Mouse (Mus musculus) left cerebral cortex, postnatal 10 days (tissue): ENCODE data around the gene Zfp740. TPM values are rescaled to one million over a fixed set of nuclear protein-coding genes. Genes with fewer than 3 reads are reported as not detected.
A peak's percentile ranks its signal among the peaks of the same experiment; 100 is the strongest.
"Not testable (repeated sequence)": the region's sequence is repeated elsewhere in the genome, so short reads cannot be mapped to it uniquely, and the experiment has no call there.

Source experiments
- DNase-seq, 2 experiments: peaks; one replicate each; pipeline ENCODE4 v3.0.0; 2021 to 2022; ENCODE audit warnings: low spot score in 2 of 2, mixed read lengths in 1 of 2; ENCODE audit errors: extremely low spot score in 1 of 2
- intact Hi-C: fragments of 180-260 bp; cut with DNase I; formaldehyde crosslinking; loops from one replicate; pipeline ENCODE4 v1.15.1; 2025
- total RNA-seq, 2 experiments: library from RNA; stranded (reverse); gene quantifications; 2 replicates each; pipeline ENCODE4 v1.2.3; 2021

The Zfp740 gene
- total RNA-seq, 2 experiments from 2014 or later = 53.2 to 56.7 TPM

DNA sequence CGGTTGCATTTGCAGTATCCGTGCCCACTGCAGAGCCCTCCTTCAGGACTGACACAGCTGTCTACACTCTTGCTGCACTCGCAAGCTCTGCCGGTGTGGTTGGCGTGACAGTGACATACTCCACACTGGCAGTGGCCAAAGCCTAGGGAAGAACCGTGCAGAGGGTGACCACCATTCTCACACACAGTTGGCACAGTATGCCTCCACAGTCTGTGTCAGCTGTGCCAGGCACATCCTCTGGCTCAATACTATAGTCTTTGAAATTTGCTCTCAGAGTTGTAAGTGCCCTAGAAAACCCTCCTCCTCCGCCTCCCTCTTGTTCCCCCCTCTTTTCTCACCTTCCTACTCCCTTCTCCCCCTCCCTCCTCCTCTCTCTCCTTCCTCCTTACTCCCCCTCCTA is 14.3 kb downstream of the Zfp740 start:
- intact Hi-C loops = no loop called here

DNA sequence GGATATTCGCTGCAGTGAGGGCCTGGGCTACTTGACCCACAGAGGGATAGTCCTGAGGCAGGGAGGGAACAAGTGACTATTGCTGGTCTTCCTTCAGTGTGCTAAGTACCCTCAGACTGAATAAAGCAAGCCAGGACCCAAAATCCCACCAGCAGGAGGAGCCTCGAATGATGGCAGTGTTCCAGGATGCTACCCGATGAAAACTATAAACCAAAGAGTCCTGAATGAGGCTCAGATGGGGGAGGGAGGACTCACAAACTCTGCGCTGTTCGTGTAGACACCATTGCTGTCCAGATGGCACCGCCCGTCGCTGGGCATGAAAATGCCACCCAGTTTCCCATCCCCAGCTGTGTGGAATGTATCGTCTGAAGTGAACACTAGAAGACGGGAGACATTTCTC is 19.3 kb downstream of the Zfp740 start:
- DNase-seq = peak in 1 of 2 experiments; percentile 59
- intact Hi-C loops = loop anchor here (10.0 kb wide), 1 partner anchor 108 kb away; no protein-coding TSS in a partner anchor

More for the DNA sequence above, 14.3 kb downstream of the Zfp740 start:
- no peak for DNase-seq

DNA sequence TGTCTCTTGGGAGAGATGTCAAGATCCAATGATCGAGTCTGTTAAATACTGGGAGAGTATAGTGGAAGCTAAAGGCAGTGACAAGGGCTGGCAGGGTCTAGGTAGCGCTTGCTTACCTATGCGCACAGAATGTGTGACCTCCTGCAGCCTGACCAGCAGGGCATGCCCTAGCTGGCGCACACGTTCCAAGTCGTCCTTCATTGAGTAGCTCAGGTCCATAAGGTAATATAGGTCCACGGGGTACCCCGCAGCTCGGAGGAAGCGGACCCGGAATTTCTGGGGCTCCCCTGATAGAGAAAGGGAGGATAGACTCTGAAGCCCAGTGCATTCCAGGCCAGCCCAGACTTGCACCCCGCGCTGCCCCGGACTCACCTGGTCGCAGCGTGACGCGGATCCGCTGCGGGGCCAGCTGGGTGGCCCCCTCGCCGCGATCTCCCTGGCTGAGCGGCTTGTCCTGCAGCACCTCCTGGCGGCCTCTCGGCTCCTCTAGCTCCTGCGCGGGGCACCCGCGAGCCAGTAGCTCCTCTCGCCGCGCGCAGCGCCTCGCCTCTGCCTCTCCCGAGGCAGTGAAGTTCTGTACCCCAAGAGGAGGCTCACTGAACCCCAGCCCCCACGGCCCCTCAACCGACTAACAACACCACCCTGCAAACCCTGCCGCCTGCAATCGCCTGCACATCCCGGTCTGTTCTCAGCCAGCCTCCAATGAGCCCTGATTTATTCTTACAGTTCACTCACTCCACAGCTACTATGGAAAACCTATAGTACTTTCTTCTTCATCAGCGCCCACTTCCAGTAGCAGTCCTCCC is 21.3 kb downstream of the Zfp740 start:
- DNase-seq = peak in 1 of 2 experiments; percentile 88
- intact Hi-C loops = loop anchor here (2.0 to 10.0 kb wide), 2 partner anchors 46 to 110 kb away; no protein-coding TSS in a partner anchor

DNA sequence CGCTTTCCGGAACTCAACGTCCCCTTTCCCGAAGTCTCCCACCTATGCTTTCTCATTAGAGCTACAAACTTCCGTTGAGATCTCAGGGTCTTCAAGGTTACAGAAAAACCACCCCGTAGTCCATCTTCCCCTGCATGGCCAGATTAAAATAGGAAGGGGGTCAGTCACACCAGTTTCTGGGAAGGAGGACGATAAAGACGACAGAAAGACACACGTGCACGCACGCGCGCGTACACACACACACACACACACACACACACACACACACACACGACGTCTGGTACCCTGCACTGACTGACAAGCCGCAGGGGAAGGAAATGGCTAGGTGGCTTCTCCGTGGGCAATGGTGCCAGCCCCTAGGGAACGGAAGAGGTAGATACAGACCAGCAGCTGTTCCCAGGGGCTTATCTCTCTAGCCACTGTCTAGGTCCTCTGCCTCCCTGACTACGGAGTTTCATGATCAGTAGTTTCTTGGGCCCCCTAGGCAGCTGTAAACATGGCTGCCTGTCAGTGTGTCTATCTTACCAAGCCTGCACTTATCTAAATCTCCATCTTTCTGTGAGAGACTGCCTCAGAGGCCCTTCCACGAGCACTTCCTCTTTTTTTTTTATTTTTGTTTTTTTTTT is 22.1 kb downstream of the Zfp740 start:
- no peak for DNase-seq
- intact Hi-C loops = loop anchor here (2.0 to 10.0 kb wide), 2 partner anchors 46 to 110 kb away; no protein-coding TSS in a partner anchor

DNA sequence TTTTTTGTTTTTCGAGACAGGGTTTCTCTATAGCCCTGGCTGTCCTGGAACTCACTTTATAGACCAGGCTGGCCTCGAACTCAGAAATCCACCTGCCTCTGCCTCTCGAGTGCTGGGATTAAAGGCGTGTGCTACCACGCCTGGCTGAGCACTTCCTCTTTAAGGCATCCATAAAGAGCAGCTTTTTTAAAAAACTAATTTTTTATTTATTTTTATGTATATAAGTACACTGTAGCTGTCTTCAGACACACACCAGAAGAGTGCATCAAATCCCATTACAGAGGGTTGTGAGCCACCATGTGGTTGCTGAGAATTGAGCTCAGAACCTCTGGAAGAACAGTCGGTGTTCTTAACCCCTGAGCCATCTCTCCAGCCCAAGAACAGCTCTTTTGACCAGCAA is 22.6 kb downstream of the Zfp740 start:
- intact Hi-C loops = loop anchor here (2.0 to 10.0 kb wide), 2 partner anchors 47 to 111 kb away; no protein-coding TSS in a partner anchor

DNA sequence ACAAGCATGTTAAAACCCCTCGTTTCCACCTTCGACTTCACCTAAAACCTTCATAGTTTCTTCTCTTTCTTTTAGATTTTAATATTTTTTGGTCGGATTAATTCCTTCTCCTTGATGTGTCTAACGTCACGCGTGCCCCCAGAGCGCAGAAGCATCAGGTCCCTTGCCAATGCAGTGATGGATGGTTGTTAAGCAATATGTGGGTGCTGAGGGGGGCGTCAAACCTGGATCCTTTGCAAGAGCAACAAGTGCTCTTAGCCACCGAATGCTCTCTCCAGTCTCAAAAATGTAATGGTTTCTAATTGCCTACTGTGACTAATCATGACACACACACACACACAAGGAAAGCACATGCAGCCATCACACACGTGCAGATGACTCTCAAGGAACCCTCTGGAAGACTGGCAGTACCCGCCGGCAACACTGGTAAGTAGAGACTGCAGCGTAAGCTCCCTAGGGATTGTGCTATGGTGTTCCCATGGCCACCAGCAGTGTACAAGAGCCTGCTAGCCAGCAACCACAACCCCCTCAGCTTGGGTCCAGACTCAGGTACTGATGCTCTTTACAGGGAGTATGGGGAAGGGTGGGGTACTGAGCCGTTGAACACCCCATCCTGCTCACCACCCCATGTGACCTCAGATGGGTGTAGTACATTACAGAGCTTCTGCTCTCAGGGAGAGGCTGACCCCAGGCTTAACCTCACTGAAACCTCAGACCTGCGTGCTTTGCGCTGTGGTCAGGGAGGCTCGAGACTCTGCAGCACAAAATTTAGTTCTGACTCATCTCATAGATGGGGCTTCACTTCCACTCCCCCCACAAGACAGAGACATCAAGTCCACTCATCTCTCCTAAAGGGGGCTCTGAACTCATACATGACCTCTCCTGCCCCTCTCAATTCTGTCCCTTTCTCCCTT is 27.6 kb downstream of the Zfp740 start:
- DNase-seq = no peak
- intact Hi-C loops = no loop called here

More for the DNA sequence above, 22.6 kb downstream of the Zfp740 start:
- DNase-seq = not testable (repeated sequence)

DNA sequence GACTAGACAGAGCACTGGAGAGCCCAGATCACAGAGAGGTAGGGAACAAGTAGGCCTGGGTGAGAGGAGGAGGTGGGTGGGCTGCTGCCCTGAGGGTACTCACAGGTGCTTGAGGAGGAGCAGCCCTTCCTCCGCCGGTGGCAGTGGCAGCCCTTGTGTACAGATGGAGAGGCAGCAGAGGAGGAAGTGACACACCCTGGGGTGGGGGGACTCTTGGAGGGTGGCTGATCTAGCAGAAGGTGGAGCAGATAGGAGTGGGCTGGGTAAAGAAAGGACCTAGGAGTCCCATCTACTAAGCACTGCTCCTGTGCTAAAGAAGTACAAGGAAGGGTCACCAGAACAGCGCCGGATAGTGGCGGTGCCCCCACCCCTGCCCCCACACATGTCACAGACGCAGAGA is 28.7 kb downstream of the Zfp740 start, which contains the start of gene Itgb7:
Itgb7 (minus strand) TSS at position 197 of the 400 bp plus-strand sequence.
- intact Hi-C loops = no loop called here
- no peak for DNase-seq

DNA sequence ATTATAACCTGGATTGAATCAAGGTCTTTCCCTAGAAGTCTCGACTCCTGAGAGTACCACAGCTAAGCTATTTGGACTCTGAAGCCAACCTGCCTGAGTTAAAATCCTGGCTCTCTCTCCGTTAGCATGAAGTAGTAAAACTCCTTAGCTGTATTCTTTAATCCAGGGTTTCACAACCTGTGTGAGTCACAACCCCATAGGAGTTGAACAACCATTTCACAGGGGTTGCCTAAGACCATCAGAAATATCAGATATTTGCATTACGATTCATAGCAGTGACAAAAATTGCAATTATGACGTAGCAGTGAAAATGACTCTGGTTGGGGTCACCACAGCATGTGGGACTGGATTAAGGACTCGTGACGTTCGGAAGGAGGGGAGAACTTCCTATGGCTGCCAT is 29.7 kb downstream of the Zfp740 start:
- DNase-seq = no peak
- intact Hi-C loops = no loop called here

DNA sequence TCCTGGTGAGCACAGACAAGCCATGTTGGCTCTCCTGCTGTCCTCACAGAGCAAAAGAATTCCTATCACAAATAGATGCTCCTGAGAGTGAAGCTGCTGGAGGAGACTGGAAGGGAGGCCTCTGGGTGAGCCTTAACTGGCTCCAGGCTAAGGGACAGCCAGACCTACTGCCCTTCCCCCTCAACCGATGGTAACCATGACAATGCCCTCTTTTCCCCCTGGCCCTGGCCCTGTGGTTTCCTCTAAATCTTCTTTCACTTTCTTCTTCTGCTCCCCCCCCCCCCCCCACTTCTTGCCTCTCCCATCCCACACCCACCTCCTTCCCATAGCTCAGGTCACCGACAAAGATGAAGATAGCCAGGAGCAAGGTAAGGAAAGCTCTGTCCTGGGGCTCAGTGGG is 30.8 kb downstream of the Zfp740 start:
- DNase-seq = no peak
- intact Hi-C loops = no loop called here

DNA sequence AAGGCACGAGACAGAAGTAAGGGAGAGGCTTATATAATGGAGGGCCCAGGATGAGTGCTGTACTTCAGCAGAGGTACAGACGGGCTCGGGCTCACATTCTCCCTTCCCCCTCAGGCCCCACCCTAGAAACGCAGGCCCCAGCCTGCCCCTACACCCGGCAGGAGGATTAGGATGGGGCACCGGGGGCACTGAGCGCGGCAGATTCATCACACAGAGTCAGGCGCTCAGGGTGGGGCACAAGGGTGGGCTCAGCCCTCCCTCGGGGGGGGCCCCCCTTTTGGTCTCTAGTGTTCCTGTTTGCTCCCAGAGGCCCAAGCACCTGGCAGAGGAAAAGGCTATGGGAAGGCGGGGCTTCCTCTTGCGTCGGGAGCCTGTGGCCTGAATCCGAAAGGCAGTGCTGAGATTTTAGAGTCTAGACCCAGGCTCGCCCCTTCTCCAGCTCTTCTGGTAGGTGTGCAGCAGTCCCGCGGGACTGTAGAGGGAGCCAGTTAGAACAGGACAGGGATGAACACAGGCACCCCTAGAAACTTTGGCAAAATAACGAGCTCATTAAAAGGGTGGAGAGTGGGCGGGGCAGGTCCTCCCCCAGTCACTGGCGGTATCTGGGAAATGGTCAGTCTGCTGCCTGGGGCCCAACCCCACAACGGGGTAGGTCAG is 32.5 kb downstream of the Zfp740 start:
- peak in 1 of 2 experiments; percentile 53 for DNase-seq
- intact Hi-C loops = loop anchor here (5.0 kb wide), 1 partner anchor 37 kb away; the partner anchor contains the start of gene Gm9918

DNA sequence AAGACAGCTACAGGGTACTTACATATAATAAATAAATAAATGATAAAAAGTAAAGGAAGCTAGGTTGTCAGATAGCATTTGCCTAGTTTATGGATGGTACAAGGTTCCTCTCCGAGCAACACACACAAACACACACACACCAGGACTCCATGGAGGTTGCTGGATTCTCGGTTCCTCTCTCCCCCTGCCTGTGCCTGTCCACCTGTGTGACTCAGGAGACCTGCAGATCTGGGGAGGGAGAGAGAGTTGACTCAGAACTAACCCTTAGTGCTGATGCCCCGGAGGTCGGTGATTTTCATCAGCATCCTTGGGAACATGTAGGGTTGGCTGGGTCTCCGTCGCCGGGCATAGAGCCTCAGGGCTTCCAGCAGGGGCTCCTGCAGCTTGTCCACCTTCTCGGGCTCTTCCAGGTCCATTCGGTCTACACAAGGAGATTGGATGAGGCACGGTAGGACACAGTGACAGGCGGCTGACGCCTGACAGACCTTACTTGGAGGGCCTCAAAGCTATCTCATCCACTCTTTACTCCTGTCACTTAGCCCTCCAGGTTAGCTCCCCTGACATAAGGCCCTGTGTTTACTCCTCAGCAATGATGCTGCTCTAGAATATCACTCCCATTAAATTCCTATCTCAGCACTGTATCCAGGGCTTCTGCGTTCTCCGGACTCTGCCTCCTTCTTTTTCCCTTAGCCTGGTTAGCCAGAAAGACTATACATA is 35.7 kb downstream of the Zfp740 start:
- DNase-seq = no peak
- intact Hi-C loops = loop anchor here (5.0 kb wide), 1 partner anchor 34 kb away; the partner anchor contains the start of gene Gm9918

DNA sequence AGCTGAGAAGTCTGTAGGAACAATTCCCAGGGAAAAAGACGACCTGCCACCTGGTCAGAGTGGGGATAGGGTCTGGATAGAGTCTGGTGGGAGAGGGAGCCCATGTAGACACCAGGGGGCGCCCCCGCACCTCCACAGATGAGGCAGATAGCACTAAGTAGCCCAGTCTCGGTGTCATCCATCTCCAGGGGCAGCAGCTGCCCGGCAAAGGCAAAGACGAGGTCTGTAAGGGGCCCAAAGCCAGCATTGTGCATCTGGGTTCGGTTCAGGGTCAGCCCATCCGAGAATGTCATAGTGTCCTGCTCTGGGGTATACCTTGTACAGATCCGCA is 36.2 kb downstream of the Zfp740 start:
- peak in 1 of 2 experiments; percentile 89 for DNase-seq
- intact Hi-C loops = loop anchor here (5.0 kb wide), 1 partner anchor 33 kb away; the partner anchor contains the start of gene Gm9918

DNA sequence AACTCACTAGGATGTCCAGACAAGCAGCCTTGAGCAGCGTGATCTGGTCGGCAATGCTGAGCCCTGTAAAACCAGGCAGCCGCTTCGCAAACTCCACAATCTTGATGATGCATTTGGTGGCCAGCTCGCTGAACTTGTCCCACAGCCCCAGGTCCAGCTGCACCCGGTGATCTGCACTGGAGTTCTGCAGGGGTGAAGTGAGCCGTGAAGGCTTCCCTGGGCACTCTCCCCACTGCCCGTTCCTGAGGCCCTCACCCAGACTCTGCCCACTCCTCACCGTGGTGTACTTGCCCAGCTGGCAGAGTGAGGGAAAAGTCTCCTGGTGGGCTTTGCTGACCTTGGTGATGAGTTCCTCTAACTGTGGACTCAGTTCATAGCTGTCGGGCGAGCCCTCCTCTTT is 36.8 kb downstream of the Zfp740 start:
- intact Hi-C loops = loop anchor here (5.0 kb wide), 2 partner anchors 32 to 82 kb away; partner anchors contain the start of gene Gm9918
- no peak for DNase-seq

DNA sequence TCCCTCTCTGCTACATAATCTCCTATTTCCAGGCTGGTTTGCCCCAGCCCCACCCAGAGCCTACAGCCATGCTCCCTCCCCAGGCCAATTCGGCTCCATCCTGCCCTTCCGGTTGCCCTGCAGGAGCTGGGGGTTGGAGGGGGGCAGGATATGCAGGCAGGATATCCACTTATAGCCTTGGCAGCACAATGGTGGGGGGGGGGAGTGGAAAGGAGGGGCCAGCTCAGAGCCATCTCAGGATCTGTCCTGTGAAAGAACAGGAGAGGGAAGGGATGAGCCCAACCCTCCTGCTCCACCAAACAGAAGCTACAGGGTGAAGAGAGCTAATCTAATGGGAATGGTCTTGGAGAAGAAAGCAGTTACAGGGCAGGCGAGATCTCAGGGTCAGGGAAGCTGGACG is 37.6 kb downstream of the Zfp740 start:
- intact Hi-C loops = loop anchor here (5.0 kb wide), 1 partner anchor 82 kb away; no protein-coding TSS in a partner anchor
- DNase-seq = peak in 1 of 2 experiments; percentile 83

DNA sequence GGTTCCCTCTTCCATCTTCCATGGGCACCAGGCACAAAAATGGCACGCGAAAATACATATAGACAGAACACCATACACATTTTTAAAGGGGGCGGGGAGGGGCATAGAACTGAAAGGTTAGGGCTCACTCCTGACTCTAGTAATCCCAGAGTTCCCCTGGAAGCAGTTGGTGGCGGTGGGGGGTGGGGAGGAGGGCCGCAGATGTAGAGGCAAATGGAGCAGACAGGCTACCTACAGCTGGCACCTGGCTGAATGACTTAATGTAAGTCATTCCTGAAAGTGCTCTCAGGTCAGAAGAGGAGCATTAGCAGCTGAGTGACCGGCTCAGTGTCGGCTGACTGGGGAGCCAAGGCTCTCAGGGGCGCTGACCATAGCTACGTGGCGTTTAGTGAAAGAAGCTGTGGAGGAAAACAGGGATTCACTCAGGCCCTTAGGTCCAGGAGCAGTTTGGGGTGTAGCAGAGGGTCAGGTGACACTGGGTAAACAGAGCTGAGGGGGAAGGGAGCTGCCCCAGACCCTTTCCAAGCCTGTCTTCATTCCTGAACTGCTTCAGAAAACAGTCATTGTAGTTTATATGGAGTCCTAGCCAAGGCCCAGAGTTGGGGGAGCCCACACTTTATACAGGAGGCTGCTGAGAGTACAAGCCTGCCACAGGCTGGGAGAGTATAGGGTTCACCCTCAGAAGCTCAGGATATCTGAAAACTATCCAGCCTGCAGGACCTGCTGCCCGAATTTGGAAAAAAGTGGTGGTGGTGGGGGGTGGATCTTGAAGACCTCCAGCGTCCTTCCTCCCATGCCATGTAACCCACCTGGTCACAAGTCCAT is 39.6 kb downstream of the Zfp740 start:
- intact Hi-C loops = loop anchor here (5.0 kb wide), 1 partner anchor 80 kb away; no protein-coding TSS in a partner anchor
- DNase-seq = no peak
